Mouse (Mus musculus): Measurements from ENCODE around the gene Zfp91.
"Not testable (repeated sequence)": the region's sequence is repeated elsewhere in the genome, so short reads cannot be mapped to it uniquely, and the experiment has no call there.

Gene Zfp91

GRCm38 (mm10) chr19:12794056-12795044 lies 1.6 kb downstream of the Zfp91 start:
- in situ Hi-C loops (cut with MboI, MseI), result no loop called here

- in situ Hi-C loops (cut with MboI, MseI), result no loop called here
These were observed 3.6 kb downstream of the Zfp91 start for GRCm38 (mm10) chr19:12792374-12792773.

DNA sequence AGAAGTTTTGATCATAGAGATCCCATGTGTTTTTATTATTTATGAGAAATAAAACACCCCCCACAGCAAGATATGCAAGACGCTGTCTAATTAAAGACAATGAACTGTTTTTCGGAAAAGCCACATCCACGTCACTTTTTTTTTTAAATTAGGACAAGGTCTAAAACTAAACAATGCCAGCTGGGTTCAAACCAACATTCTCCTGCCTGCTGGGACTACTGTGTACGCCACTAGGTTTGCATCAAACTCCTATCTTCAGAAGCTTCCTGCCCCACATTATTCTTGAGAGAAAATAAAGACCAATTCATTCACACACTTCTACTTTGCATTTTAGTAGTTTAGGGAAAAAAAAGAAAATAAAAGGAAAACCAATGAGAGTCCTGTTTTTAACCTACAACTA lies 8.2 kb downstream of the Zfp91 start:
- in situ Hi-C loops (cut with MboI, MseI), result no loop called here

DNA sequence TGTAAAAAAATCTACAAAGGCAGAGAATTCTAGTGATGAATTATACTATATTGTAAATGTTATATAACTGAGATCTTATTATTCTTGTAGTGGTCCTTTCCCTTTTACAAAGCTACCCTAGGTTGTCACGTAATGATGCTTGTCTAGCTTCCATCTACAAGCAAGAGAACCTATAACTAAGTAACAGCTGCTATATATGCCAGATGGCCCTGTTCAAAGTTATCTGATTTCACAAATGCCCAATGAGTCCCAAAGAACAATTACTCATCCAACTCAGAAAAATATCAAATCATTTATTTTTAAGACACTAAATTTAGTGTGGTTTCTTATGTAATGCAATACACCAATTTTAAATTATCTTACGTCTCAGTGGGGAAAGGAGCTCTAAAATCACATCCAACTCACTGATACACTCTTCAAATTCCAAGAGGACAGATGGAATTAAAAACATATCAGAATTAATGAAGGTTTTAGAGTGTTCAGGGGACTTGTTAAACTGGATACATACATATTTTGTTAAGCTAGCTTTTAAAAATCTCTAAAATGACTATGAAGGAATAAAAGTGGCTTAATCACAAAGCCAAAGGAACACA lies 9.0 kb downstream of the Zfp91 start:
- in situ Hi-C loops (cut with MboI, MseI), result no loop called here

- in situ Hi-C loops (cut with MboI, MseI), result no loop called here
These were observed 15.5 kb downstream of the Zfp91 start for GRCm38 (mm10) chr19:12780437-12780836.

GRCm38 (mm10) chr19:12770888-12771287 lies 25.0 kb downstream of the Zfp91 start:
- in situ Hi-C loops (cut with MboI, MseI), result loop anchor here (10.0 kb wide), 1 partner anchor 1376 kb away; no protein-coding TSS in a partner anchor

DNA sequence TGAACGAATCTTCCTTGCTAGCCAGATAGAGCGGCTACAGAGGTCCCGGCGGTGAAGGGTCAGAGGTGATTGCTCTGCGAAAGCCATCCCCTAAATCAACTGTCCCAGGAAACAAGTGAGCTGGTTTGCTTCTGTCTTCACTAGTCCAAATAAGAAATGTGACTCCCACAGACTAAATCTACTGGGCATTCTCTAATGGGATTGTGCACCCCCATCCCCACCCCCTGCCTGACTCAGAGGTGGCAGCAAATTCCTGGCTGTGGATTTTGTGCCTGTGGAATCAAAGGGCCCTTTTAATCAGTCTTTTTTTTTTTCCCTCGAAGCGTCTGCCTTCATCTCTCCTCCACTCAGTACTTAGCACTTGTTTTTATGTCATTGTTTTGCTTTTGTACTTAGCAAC lies 30.6 kb downstream of the Zfp91 start, which contains the start of gene Cntf:
Gene Cntf (minus strand): TSS at position 325 of the 400 bp plus-strand sequence.
- in situ Hi-C loops (cut with MboI, MseI), result no loop called here

DNA sequence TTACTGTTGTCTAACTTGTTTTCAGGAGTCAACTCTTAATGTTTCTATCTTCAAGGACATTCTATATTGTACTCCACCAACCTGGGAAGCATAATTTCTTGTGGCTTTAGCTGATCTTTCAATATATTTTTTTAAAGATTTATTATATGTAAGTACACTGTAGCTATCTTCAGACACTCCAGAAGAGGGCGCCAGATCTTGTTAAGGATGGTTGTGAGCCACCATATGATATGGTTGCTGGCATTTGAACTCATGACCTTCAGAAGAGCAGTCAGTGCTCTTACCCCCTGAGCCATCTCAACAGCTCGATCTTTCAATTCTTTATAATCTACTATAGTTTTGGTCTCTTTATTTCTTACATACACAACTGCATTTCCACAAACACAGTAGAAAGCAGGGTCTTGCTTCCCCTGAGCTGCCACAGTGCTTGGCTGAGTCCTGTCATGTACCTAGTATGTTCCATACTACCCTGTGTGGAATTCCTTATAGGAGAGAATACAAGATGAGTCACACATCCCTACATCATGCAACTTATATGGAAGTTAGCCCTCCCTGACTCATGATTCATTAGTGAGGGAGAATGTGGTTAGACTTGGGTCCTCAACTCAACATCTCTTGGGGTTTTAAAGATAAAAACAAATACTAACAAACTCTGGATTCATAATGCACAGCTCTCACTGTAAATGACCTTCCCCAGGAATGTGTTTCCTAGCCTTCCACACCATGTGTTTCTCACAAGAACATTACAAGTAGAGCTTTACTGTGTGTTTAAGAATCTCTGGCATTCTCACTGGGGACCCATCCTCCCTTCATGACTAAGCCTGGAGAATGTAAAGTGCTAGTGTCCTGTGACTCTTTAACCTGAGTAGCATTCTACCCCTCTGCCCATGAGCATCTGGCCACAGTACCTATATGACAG lies 33.5 kb downstream of the Zfp91 start:
- in situ Hi-C loops (cut with MboI, MseI), result loop anchor here (5.0 kb wide), 1 partner anchor 60 kb away; no protein-coding TSS in a partner anchor

DNA sequence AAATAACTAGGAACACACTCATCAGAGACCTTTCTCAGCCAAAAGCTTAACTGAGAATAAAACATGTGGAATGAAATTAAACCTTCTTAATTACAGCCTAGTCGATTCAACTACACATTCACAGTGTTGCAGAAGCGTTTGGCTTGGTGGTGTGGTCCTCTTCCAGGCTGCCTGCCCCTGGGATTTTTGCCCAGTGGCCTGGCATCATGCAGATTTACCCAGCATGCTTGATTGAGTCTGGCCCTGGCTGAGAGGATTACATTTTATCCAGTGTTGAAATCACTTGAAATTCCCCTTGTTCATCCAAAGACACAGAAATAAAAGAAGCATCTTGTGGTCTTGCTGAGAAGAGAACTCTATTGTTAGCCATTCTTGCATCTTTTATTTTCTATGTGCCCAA lies 36.3 kb downstream of the Zfp91 start:
- in situ Hi-C loops (cut with MboI, MseI), result loop anchor here (5.0 kb wide), 1 partner anchor 63 kb away; no protein-coding TSS in a partner anchor

DNA sequence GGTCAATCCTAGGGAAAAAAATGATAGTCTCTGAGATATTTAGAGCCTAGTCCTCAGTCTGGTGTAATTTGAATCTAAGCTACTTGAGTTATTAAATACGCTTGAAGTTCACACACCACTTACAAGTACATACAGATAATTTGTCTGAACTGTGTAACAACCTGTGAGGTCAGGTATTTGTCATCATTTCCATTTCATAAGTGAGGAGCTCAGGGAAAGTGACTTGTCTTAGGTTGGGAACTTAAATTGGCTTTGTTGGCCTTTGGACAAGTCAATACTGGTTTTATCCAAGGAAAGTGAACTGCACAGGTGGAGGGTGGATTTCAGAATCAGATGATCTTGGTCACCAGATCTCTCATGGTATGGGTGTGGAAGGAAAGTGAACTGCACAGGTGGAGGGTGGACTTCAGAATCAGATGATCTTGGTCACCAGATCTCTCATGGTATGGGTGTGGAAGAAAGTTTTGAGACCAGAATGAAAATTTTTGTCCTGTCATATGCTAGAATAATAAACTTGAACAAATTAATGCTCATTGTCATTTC lies 36.9 kb downstream of the Zfp91 start:
- in situ Hi-C loops (cut with MboI, MseI), result no loop called here

DNA sequence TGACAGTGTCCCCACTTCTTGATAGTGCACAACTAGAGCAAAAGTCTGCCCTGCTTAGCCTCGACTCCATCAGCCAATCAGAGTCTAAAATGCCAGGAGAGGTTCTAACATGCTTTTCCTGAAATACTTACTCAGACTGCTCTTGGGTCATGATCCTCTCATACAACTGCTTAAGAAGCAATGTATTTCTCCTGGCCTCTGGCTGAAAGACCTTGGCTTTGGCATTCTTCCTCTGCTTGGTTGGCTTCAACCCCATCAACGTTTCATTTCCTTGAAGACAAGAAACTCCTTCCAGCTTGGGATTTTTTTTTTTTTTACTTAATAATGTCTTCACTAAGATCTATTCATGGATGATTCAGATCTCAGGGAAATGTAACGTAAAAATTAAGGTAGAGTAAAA lies 39.6 kb downstream of the Zfp91 start:
- in situ Hi-C loops (cut with MboI, MseI), result no loop called here

- in situ Hi-C loops (cut with MboI, MseI), result no loop called here
These were observed 64.0 kb downstream of the Zfp91 start for GRCm38 (mm10) chr19:12731950-12732349.

DNA sequence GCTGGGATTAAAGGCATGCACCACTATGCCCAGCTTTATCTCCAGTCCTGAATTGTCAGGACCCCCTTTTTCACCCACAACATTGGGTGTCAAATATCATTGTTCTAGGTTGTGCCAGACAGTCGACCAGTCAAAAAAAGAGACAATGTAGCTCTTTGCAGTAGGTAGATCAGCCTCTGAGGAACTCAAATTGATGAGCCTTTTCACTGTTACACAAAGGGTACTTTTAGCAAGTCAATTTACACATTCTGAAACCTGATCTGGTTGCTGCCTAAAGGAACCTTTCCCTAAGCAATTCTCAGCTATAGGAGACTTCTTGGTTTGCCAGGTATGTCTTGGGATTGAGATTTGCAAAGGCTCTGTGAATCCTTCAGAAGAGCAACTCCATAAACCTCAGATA lies 64.9 kb downstream of the Zfp91 start:
- in situ Hi-C loops (cut with MboI, MseI), result no loop called here

DNA sequence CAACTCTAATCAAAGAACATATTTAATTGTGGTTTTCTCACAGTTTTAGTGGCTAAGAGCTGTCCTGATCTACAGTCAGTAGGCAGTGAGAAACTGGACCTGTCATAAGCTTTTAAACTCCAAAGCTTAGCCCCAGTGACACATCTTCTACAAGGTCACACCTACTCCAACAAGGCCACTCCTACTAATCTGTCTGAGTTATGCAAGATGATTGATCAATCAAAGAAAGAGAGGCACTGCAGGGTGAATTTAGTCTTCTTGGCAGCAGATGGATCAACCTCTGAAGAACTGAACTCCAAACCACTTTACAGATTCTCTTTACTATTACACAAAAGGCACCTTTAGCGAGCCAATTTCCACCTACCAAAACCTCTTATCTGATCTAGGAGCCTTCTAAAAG lies 70.1 kb downstream of the Zfp91 start:
- in situ Hi-C loops (cut with MboI, MseI), result no loop called here

DNA sequence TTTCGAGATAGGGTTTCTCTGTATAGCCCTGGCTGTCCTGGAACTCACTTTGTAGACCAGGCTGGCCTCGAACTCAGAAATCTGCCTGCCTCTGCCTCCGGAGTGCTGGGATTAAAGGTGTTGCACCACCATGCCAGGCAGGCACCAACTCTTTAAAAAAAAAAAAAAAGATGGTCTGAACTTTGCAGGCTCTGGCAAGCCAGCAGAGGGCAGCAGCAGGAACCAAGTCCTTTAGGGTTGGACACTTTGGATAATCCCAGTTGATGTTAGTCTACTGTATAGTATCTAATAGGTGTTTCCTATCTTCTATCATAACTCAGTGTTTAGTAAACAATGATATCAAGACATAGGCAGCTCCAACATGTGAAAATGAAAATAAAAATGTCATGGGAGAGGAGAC lies 73.6 kb downstream of the Zfp91 start:
- in situ Hi-C loops (cut with MboI, MseI), result no loop called here

DNA sequence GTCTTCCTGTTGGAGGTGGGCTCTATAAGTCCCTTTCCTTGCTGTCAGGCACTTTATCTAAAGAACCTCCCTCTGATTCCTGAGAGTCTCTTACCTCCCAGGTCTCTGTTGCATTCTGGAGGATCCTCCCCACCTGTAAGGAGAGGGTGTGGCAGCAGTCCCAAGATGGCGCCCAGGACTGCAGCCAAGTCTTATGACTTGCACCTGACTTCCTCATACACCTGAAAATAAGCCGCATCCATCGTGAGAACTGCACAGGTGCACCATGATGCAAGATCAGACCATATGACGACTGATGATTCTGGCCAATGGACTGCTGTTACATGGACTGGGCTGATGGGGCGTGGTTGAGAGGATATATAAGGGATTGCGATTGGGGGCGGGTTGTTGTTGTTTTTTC lies 74.3 kb downstream of the Zfp91 start:
- in situ Hi-C loops (cut with MboI, MseI), result not testable (repeated sequence)

GRCm38 (mm10) chr19:12720919-12721318 lies 75.0 kb downstream of the Zfp91 start:
- in situ Hi-C loops (cut with MboI, MseI), result not testable (repeated sequence)

- in situ Hi-C loops (cut with MboI, MseI), result no loop called here
These were observed 75.5 kb downstream of the Zfp91 start for GRCm38 (mm10) chr19:12720463-12720862.

DNA sequence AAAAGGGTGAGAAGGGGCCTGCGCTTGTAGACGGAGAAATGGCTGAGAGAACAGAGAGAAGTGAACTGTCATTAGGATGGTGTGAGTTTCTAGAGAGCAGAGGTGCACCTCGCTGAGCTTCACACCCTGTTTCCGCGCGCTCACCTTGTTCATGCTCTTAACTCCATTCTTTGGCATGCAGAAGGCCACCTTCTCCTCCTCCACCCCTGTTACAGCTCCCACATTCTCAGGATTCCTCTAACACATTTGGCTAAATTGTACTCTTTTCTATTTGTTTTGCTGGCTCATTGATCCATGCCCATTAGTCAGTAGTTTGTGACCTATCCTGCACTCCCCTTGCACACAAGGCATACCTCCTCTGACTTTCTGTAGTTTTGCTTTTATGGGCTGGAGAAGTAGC lies 76.7 kb downstream of the Zfp91 start:
- in situ Hi-C loops (cut with MboI, MseI), result no loop called here
